Mouse (Mus musculus): ENCODE measurements around the gene Cyp4a14. TPM values are rescaled to one million over a fixed set of nuclear protein-coding genes. Genes with fewer than 3 reads are reported as not detected.
"Not testable (repeated sequence)": the region's sequence is repeated elsewhere in the genome, so short reads cannot be mapped to it uniquely, and the experiment has no call there.

The Cyp4a14 gene
- polyA plus RNA-seq (2015; fragmentation: Nextera tagmentation; extraction: Ambion mirVana) = not detected in 2 replicates

- no peaks in the 10 kb centered on the region for H3K27me3 ChIP-seq
- ATAC-seq (ENCODE audit: insufficient number of reproducible peaks, insufficient read depth, low FRiP score, low TSS enrichment, low read depth) = no peak
- H3K4me1 ChIP-seq = no peaks in the 10 kb centered on the region
- H3K9ac ChIP-seq = no peak within 1 kb of the TSS
- WGBS = 84% methylated on average over 1 of the region's 1 CpGs
- H3K27ac ChIP-seq = no peak within 1 kb of the TSS
- no peak within 1 kb of the TSS for H3K4me2 ChIP-seq
- H3K36me3 ChIP-seq = no peaks in the 10 kb centered on the region
- H3K4me3 ChIP-seq = no peak within 1 kb of the TSS
- H3K9me3 ChIP-seq = no peaks in the 10 kb centered on the region
These were observed at the start of gene Cyp4a14 for GRCm38 (mm10) chr4:115496001-115496400. Cyp4a14 (minus strand) TSS chr4:115496142.

- ATAC-seq (ENCODE audit: insufficient number of reproducible peaks, insufficient read depth, low FRiP score, low TSS enrichment, low read depth) = no peak
- H3K4me2 ChIP-seq = no peak overlapping the region
- WGBS = 32% methylated on average over 1 of the region's 1 CpGs
- H3K9ac ChIP-seq = no peak overlapping the region
- H3K27me3 ChIP-seq = no peaks in the 10 kb centered on the region
- no peak overlapping the region for H3K27ac ChIP-seq
- no peaks in the 10 kb centered on the region for H3K9me3 ChIP-seq
- H3K36me3 ChIP-seq = no peaks in the 10 kb centered on the region
- H3K4me3 ChIP-seq = no peak overlapping the region
- no peaks in the 10 kb centered on the region for H3K4me1 ChIP-seq
These were observed 49.2 kb upstream of the Cyp4a14 start for GRCm38 (mm10) chr4:115545101-115545500.

GRCm38 (mm10) chr4:115521766-115522165 lies 25.8 kb upstream of the Cyp4a14 start:
- no peaks in the 10 kb centered on the region for H3K36me3 ChIP-seq
- no peak overlapping the region for H3K4me2 ChIP-seq
- 91% methylated on average over 2 of the region's 2 CpGs for WGBS
- no peaks in the 10 kb centered on the region for H3K4me1 ChIP-seq
- no peak overlapping the region for H3K9ac ChIP-seq
- no peak overlapping the region for H3K27ac ChIP-seq
- no peak overlapping the region for H3K4me3 ChIP-seq
- no peaks in the 10 kb centered on the region for H3K9me3 ChIP-seq
- no peak for ATAC-seq (ENCODE audit: insufficient number of reproducible peaks, insufficient read depth, low FRiP score, low TSS enrichment, low read depth)
- H3K27me3 ChIP-seq = no peaks in the 10 kb centered on the region

- Histone ChIP-seq H3K9ac (no peak overlapping the region), H3K4me2 (no peak overlapping the region), H3K9me3 (no peaks in the 10 kb centered on the region), H3K27me3 (no peaks in the 10 kb centered on the region), H3K4me1 (no peaks in the 10 kb centered on the region), H3K27ac (no peak overlapping the region), H3K36me3 (no peaks in the 10 kb centered on the region), H3K4me3 (no peak overlapping the region)
- WGBS = 72% methylated on average over 4 of the region's 4 CpGs
- ATAC-seq (ENCODE audit: insufficient number of reproducible peaks, insufficient read depth, low FRiP score, low TSS enrichment, low read depth) = no peak
These were observed 23.5 kb upstream of the Cyp4a14 start for GRCm38 (mm10) chr4:115519444-115519843.

GRCm38 (mm10) chr4:115518000-115518399 lies 22.1 kb upstream of the Cyp4a14 start, which contains the start of gene Cyp4a10:
Cyp4a10 (plus strand) TSS chr4:115518264.
- H3K9me3 ChIP-seq; H3K4me2 ChIP-seq; H3K4me3 ChIP-seq; H3K27me3 ChIP-seq; H3K27ac ChIP-seq; H3K36me3 ChIP-seq; ATAC-seq (ENCODE audit: insufficient number of reproducible peaks, insufficient read depth, low FRiP score, low TSS enrichment, low read depth); H3K9ac ChIP-seq; H3K4me1 ChIP-seq: not testable (repeated sequence)
- WGBS = 84% methylated on average over 5 of the region's 5 CpGs

- ATAC-seq (ENCODE audit: insufficient number of reproducible peaks, insufficient read depth, low FRiP score, low TSS enrichment, low read depth); H3K4me1 ChIP-seq; H3K4me2 ChIP-seq; H3K9ac ChIP-seq; H3K9me3 ChIP-seq; H3K27me3 ChIP-seq; H3K36me3 ChIP-seq; H3K27ac ChIP-seq; H3K4me3 ChIP-seq: not testable (repeated sequence)
These were observed 18.0 kb upstream of the Cyp4a14 start for GRCm38 (mm10) chr4:115513964-115514363.

GRCm38 (mm10) chr4:115497466-115497865 lies 1.5 kb upstream of the Cyp4a14 start:
- WGBS = 89% methylated on average over 3 of the region's 3 CpGs
- Histone ChIP-seq H3K27ac (no peak overlapping the region), H3K9me3 (no peaks in the 10 kb centered on the region), H3K27me3 (no peaks in the 10 kb centered on the region), H3K4me2 (no peak overlapping the region), H3K36me3 (no peaks in the 10 kb centered on the region), H3K4me3 (no peak overlapping the region), H3K9ac (no peak overlapping the region), H3K4me1 (no peaks in the 10 kb centered on the region)
- no peak for ATAC-seq (ENCODE audit: insufficient number of reproducible peaks, insufficient read depth, low FRiP score, low TSS enrichment, low read depth)

GRCm38 (mm10) chr4:115481006-115481652 lies 14.8 kb downstream of the Cyp4a14 start:
- Histone ChIP-seq H3K27me3 (no peaks in the 10 kb centered on the region), H3K36me3 (no peaks in the 10 kb centered on the region), H3K4me3 (no peak overlapping the region), H3K4me1 (no peaks in the 10 kb centered on the region), H3K9me3 (no peaks in the 10 kb centered on the region), H3K9ac (no peak overlapping the region), H3K27ac (no peak overlapping the region), H3K4me2 (no peak overlapping the region)
- 70% methylated on average over 6 of the region's 6 CpGs for WGBS
- ATAC-seq (ENCODE audit: insufficient number of reproducible peaks, insufficient read depth, low FRiP score, low TSS enrichment, low read depth) = no peak

- ATAC-seq (ENCODE audit: insufficient number of reproducible peaks, insufficient read depth, low FRiP score, low TSS enrichment, low read depth); H3K27ac ChIP-seq; H3K36me3 ChIP-seq; H3K27me3 ChIP-seq; H3K4me1 ChIP-seq; H3K4me2 ChIP-seq; H3K4me3 ChIP-seq; H3K9me3 ChIP-seq; H3K9ac ChIP-seq: not testable (repeated sequence)
These were observed 19.9 kb downstream of the Cyp4a14 start for GRCm38 (mm10) chr4:115476051-115476450.

- H3K9ac ChIP-seq; ATAC-seq (ENCODE audit: insufficient number of reproducible peaks, insufficient read depth, low FRiP score, low TSS enrichment, low read depth); H3K4me1 ChIP-seq; H3K4me3 ChIP-seq; H3K4me2 ChIP-seq; H3K27me3 ChIP-seq; H3K36me3 ChIP-seq; H3K27ac ChIP-seq; H3K9me3 ChIP-seq: not testable (repeated sequence)
- WGBS = 71% methylated on average over 3 of the region's 3 CpGs
These were observed 22.4 kb downstream of the Cyp4a14 start for GRCm38 (mm10) chr4:115473585-115473984.

- Histone ChIP-seq H3K9me3 (no peaks in the 10 kb centered on the region), H3K4me3 (no peak within 1 kb of the TSS), H3K9ac (no peak within 1 kb of the TSS), H3K4me2 (no peak within 1 kb of the TSS), H3K36me3 (no peaks in the 10 kb centered on the region), H3K4me1 (no peaks in the 10 kb centered on the region), H3K27me3 (no peaks in the 10 kb centered on the region), H3K27ac (no peak within 1 kb of the TSS)
- no peak for ATAC-seq (ENCODE audit: insufficient number of reproducible peaks, insufficient read depth, low FRiP score, low TSS enrichment, low read depth)
- WGBS = 77% methylated on average over 3 of the region's 3 CpGs
These were observed 43.6 kb downstream of the Cyp4a14 start, which contains the start of gene Cyp4a30b for GRCm38 (mm10) chr4:115452304-115452703. Cyp4a30b (plus strand) TSS chr4:115452604.

GRCm38 (mm10) chr4:115450577-115451137 lies 45.3 kb downstream of the Cyp4a14 start:
- Histone ChIP-seq H3K9ac (no peak overlapping the region), H3K4me1 (no peaks in the 10 kb centered on the region), H3K4me2 (no peak overlapping the region), H3K4me3 (no peak overlapping the region), H3K36me3 (no peaks in the 10 kb centered on the region), H3K9me3 (no peaks in the 10 kb centered on the region), H3K27me3 (no peaks in the 10 kb centered on the region), H3K27ac (no peak overlapping the region)
- 66% methylated on average over 3 of the region's 3 CpGs for WGBS
- ATAC-seq (ENCODE audit: insufficient number of reproducible peaks, insufficient read depth, low FRiP score, low TSS enrichment, low read depth) = no peak
